Mouse (Mus musculus) C2C12 (cell line): ENCODE measurements around the gene Bicc1. TPM values are rescaled to one million over a fixed set of nuclear protein-coding genes. Genes with fewer than 3 reads are reported as not detected.

Experiments used
- H3K27me3 ChIP-seq: one replicate; pipeline ENCODE4 v1.6.1; 2011; ENCODE audit not compliant: control insufficient read depth, insufficient read depth, insufficient read length
- H3K36me3 ChIP-seq: one replicate; pipeline ENCODE4 v1.6.1; 2011; ENCODE audit not compliant: control insufficient read depth, insufficient read depth
- H3K4me3 ChIP-seq: one replicate; pipeline ENCODE4 v1.5.1; 2011; ENCODE audit warnings: mild to moderate bottlenecking, control low read depth; ENCODE audit not compliant: poor library complexity, insufficient read depth, severe bottlenecking
- H3K79me2 ChIP-seq: one replicate; pipeline ENCODE4 v1.6.1; 2011; ENCODE audit not compliant: control insufficient read depth, insufficient read depth
- H3K79me3 ChIP-seq: one replicate; pipeline ENCODE4 v1.6.1; 2011; ENCODE audit warnings: low read depth, control low read depth
- H3ac ChIP-seq: one replicate; pipeline ENCODE3; 2011; ENCODE audit warnings: low read depth; ENCODE audit not compliant: control insufficient read depth, insufficient read length
- CEBPB ChIP-seq: IDR thresholded peaks from one replicate; pipeline ENCODE4 v1.6.1; 2011; ENCODE audit warnings: low read depth, mild to moderate bottlenecking, control low read depth, moderate library complexity
- CTCF ChIP-seq: IDR thresholded peaks from one replicate; pipeline ENCODE4 v1.5.1; 2011; ENCODE audit not compliant: control insufficient read depth, insufficient read depth, insufficient read length
- FOSL1 ChIP-seq: IDR thresholded peaks from one replicate; pipeline ENCODE4 v1.8.0; 2011; ENCODE audit warnings: mild to moderate bottlenecking, low read length; ENCODE audit not compliant: poor library complexity, insufficient read depth, severe bottlenecking
- MAX ChIP-seq: IDR thresholded peaks from one replicate; pipeline ENCODE4 v1.6.1; 2011; ENCODE audit warnings: mild to moderate bottlenecking, control low read depth
- MYOD1 ChIP-seq: IDR thresholded peaks from one replicate; pipeline ENCODE4 v1.6.1; 2011; ENCODE audit warnings: low read depth; ENCODE audit not compliant: control insufficient read depth, insufficient read length
- MYOG ChIP-seq: IDR thresholded peaks from one replicate; pipeline ENCODE4 v1.6.1; 2011; ENCODE audit not compliant: control insufficient read depth, insufficient read length; ENCODE audit errors: extremely low read depth
- USF1 ChIP-seq: IDR thresholded peaks from one replicate; pipeline ENCODE4 v1.6.1; 2011; ENCODE audit warnings: low read depth, mild to moderate bottlenecking, control low read depth, moderate library complexity
- polyA plus RNA-seq: library from polyadenylated mRNA; unstranded; fragments of >200 nt; fragmentation: generic; extraction: Trizol; gene quantifications from one replicate; pipeline ENCODE4 v1.2.1, GENCODE M21; 2012; ENCODE audit warnings: missing spikeins

The Bicc1 gene
- polyA plus RNA-seq, 1 experiment: 4.0 TPM

GRCm38 (mm10) chr10:71148226-71148625 lies 11.3 kb downstream of the Bicc1 start:
- H3K79me3 ChIP-seq: no peaks in the 10 kb centered on the region

GRCm38 (mm10) chr10:71146681-71147615 lies 12.6 kb downstream of the Bicc1 start:
- Histone ChIP-seq H3K27me3 (no peaks in the 10 kb centered on the region), H3K79me3 (no peaks in the 10 kb centered on the region), H3ac (no peak overlapping the region), H3K36me3 (no peaks in the 10 kb centered on the region), H3K79me2 (no peaks in the 10 kb centered on the region), H3K4me3 (no peak overlapping the region)
- TF ChIP-seq CTCF: no peak
- TF ChIP-seq MAX: no peak
- TF ChIP-seq USF1: peak; percentile 62
- TF ChIP-seq FOSL1: no peak
- TF ChIP-seq MYOD1: no peak
- TF ChIP-seq MYOG: no peak
- peak; percentile 98 for TF ChIP-seq CEBPB

More at GRCm38 (mm10) chr10:71148226-71148625, 11.3 kb downstream of the Bicc1 start:
- Histone ChIP-seq H3K79me2 (no peaks in the 10 kb centered on the region), H3ac (no peak overlapping the region), H3K4me3 (no peak overlapping the region), H3K27me3 (no peaks in the 10 kb centered on the region), H3K36me3 (no peaks in the 10 kb centered on the region)
- TF ChIP-seq CEBPB (no peak), USF1 (no peak), CTCF (no peak), MAX (no peak), MYOG (no peak), MYOD1 (no peak), FOSL1 (no peak)

GRCm38 (mm10) chr10:71145801-71146200 lies 13.7 kb downstream of the Bicc1 start:
- H3K79me2 ChIP-seq: no peaks in the 10 kb centered on the region
- H3K27me3 ChIP-seq: no peaks in the 10 kb centered on the region
- H3K36me3 ChIP-seq: no peaks in the 10 kb centered on the region
- H3K79me3 ChIP-seq: no peaks in the 10 kb centered on the region
- H3ac ChIP-seq: no peak overlapping the region
- H3K4me3 ChIP-seq: peak overlapping the region; percentile 6
- TF ChIP-seq CEBPB (no peak), MAX (no peak)

- Histone ChIP-seq H3K4me3 (no peak overlapping the region), H3K27me3 (no peaks in the 10 kb centered on the region), H3ac (no peak overlapping the region), H3K79me2 (no peaks in the 10 kb centered on the region), H3K79me3 (no peaks in the 10 kb centered on the region), H3K36me3 (no peaks in the 10 kb centered on the region)
- TF ChIP-seq MAX (no peak), MYOG (no peak), FOSL1 (no peak), CTCF (no peak), USF1 (no peak), CEBPB (no peak), MYOD1 (no peak)
These were observed 15.3 kb downstream of the Bicc1 start for GRCm38 (mm10) chr10:71144191-71144590.

- Histone ChIP-seq H3K79me2 (no peaks in the 10 kb centered on the region), H3K27me3 (no peaks in the 10 kb centered on the region), H3ac (no peak overlapping the region), H3K36me3 (no peaks in the 10 kb centered on the region), H3K79me3 (no peaks in the 10 kb centered on the region), H3K4me3 (no peak overlapping the region)
- no peak for TF ChIP-seq USF1
- TF ChIP-seq CTCF: no peak
- no peak for TF ChIP-seq CEBPB
These were observed 16.9 kb downstream of the Bicc1 start for GRCm38 (mm10) chr10:71142568-71142967.
